Mouse (Mus musculus): ENCODE data around the gene Gm49711. TPM values are rescaled to one million over a fixed set of nuclear protein-coding genes. Genes with fewer than 3 reads are reported as not detected.

Gene Gm49711
- polyA plus RNA-seq, 1 experiment, result not detected

DNA sequence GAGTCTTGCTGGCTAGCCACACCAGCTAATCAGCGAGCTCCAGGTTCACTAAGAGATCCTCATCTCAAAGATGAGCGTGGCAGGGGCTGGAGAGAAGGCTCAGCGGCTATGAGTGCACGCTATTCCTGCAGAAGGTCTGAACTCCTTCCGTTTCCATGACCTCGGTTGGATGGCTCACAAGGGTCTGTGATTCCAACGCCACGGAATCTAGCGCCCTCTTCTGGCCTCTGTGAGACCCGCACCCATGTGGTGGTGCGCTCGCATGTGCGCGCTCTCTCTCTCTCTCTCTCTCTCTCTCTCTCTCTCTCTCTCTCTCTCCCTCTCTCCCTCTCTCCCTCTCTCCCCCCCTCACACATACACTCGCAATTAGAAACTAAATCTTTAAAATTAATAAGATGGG lies 78.2 kb downstream of the Gm49711 start:
- TF ChIP-seq POLR2A (IDR thresholded peaks at IDR 0.05; ENCODE audit: low read depth, low read length), result no peak
- TF ChIP-seq CTCF (IDR thresholded peaks at IDR 0.05; ENCODE audit: borderline replicate concordance, insufficient read depth, low read length), result no peak
- Histone ChIP-seq H3K4me3 (ENCODE audit: insufficient read depth, low read length) (no peak overlapping the region), H3K4me1 (ENCODE audit: control insufficient read depth, insufficient read depth, low read length) (no peaks in the 10 kb centered on the region), H3K27ac (ENCODE audit: insufficient read depth, low read length) (no peak overlapping the region)

GRCm38 (mm10) chr16:92139386-92140261 lies 81.5 kb downstream of the Gm49711 start:
- no peak for TF ChIP-seq POLR2A (IDR thresholded peaks at IDR 0.05; ENCODE audit: low read depth, low read length)
- no peak for TF ChIP-seq CTCF (IDR thresholded peaks at IDR 0.05; ENCODE audit: borderline replicate concordance, insufficient read depth, low read length)
- Histone ChIP-seq H3K27ac (ENCODE audit: insufficient read depth, low read length) (peak overlapping the region; percentile 17; the same call in 1 of the 2 replicates), H3K4me3 (ENCODE audit: insufficient read depth, low read length) (no peak overlapping the region), H3K4me1 (ENCODE audit: control insufficient read depth, insufficient read depth, low read length) (no peaks in the 10 kb centered on the region)

- Histone ChIP-seq H3K4me3 (ENCODE audit: insufficient read depth, low read length) (no peak overlapping the region), H3K4me1 (ENCODE audit: control insufficient read depth, insufficient read depth, low read length) (no peaks in the 10 kb centered on the region), H3K27ac (ENCODE audit: insufficient read depth, low read length) (no peak overlapping the region)
- TF ChIP-seq CTCF (IDR thresholded peaks at IDR 0.05; ENCODE audit: borderline replicate concordance, insufficient read depth, low read length) (no peak), POLR2A (IDR thresholded peaks at IDR 0.05; ENCODE audit: low read depth, low read length) (no peak)
Measured at GRCm38 (mm10) chr16:92140328-92140727, 82.2 kb downstream of the Gm49711 start.

GRCm38 (mm10) chr16:92141021-92141420 lies 82.9 kb downstream of the Gm49711 start:
- no peak for TF ChIP-seq POLR2A (IDR thresholded peaks at IDR 0.05; ENCODE audit: low read depth, low read length)
- TF ChIP-seq CTCF (IDR thresholded peaks at IDR 0.05; ENCODE audit: borderline replicate concordance, insufficient read depth, low read length), result no peak
- Histone ChIP-seq H3K4me1 (ENCODE audit: control insufficient read depth, insufficient read depth, low read length) (no peaks in the 10 kb centered on the region), H3K4me3 (ENCODE audit: insufficient read depth, low read length) (no peak overlapping the region), H3K27ac (ENCODE audit: insufficient read depth, low read length) (no peak overlapping the region)

- H3K4me1 ChIP-seq (ENCODE audit: control insufficient read depth, insufficient read depth, low read length), result no peaks in the 10 kb centered on the region
- no peak overlapping the region for H3K4me3 ChIP-seq (ENCODE audit: insufficient read depth, low read length)
- H3K27ac ChIP-seq (ENCODE audit: insufficient read depth, low read length), result no peak overlapping the region
- TF ChIP-seq POLR2A (IDR thresholded peaks at IDR 0.05; ENCODE audit: low read depth, low read length), result no peak
- no peak for TF ChIP-seq CTCF (IDR thresholded peaks at IDR 0.05; ENCODE audit: borderline replicate concordance, insufficient read depth, low read length)
Measured at GRCm38 (mm10) chr16:92142426-92143012, 84.4 kb downstream of the Gm49711 start.

DNA sequence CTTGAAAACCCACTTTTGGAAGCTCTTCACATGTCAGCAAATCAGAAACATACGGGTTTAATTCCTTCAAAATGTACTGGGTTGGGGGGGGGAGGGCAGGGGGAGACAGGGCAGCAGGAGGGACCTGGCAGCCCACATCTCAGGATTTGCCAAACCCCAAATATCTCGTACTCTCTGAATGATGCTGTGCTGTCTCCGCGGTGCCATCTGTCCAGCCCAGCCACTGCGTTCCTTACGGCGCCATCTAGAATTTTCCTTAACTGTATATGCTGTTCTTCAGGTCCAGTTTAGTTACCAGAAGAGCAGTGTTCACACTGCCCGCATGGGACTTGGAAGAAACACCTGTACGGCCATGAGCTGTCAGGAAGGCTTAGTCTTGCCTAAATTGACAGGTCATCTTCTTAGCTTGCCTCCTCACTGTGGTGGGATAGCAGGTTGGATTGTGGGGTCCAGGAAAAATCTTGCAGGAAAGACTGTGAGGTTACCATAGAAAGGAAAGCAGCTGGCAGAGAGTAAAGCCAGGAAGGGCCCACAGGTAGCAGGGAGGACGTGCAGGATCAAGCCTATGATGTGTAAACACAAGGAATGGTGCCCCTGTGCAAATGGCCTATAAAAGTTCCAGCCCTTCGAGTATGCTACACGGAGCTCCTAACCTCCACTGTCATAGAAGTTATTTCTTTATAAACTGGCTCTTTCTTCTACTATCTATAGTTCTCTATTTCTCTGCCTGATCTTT lies 89.7 kb downstream of the Gm49711 start:
- Histone ChIP-seq H3K4me3 (ENCODE audit: insufficient read depth, low read length) (no peak overlapping the region), H3K27ac (ENCODE audit: insufficient read depth, low read length) (no peak overlapping the region), H3K4me1 (ENCODE audit: control insufficient read depth, insufficient read depth, low read length) (no peaks in the 10 kb centered on the region)
- no peak for TF ChIP-seq POLR2A (IDR thresholded peaks at IDR 0.05; ENCODE audit: low read depth, low read length)
- TF ChIP-seq CTCF (IDR thresholded peaks at IDR 0.05; ENCODE audit: borderline replicate concordance, insufficient read depth, low read length), result no peak

DNA sequence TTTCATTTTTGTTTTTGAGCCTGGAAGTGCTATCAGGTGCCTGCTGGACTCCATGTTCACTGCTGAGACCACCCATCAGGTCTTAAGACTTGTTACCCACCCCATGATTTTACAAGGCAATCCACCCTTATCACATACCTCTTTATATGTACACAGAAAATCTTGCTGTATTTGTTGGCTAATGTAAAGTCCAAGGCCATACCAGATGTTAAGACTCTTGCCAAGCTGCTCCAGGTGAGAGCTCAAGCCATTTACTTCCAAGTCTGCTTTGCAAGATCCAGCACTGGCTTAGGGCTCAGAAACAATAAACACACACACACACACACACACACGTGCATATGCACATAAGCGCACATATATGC lies 90.2 kb downstream of the Gm49711 start:
- H3K4me1 ChIP-seq (ENCODE audit: control insufficient read depth, insufficient read depth, low read length), result no peaks in the 10 kb centered on the region
- TF ChIP-seq CTCF (IDR thresholded peaks at IDR 0.05; ENCODE audit: borderline replicate concordance, insufficient read depth, low read length) (no peak), POLR2A (IDR thresholded peaks at IDR 0.05; ENCODE audit: low read depth, low read length) (no peak)
- H3K4me3 ChIP-seq (ENCODE audit: insufficient read depth, low read length), result no peak overlapping the region
- no peak overlapping the region for H3K27ac ChIP-seq (ENCODE audit: insufficient read depth, low read length)

DNA sequence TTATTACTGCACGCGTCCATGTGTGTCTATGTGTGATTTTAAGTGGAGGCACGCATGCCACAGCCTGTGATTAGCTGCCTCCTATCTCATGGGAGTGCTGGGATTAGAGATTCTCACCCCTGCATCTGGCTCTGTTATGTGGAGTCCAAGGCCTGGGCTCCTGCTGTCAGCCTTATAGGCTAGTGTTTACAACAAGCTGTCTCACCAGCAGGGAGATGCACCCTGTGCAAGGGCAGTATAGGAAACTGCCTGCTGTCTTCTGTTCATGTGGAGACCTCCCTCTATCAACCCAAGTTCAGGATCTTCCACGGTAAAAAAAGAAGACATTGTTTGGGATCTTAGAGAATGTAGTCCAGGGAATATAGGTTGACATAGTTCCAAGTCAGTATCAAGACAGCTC lies 92.9 kb downstream of the Gm49711 start:
- no peak for TF ChIP-seq POLR2A (IDR thresholded peaks at IDR 0.05; ENCODE audit: low read depth, low read length)
- no peak for TF ChIP-seq CTCF (IDR thresholded peaks at IDR 0.05; ENCODE audit: borderline replicate concordance, insufficient read depth, low read length)

DNA sequence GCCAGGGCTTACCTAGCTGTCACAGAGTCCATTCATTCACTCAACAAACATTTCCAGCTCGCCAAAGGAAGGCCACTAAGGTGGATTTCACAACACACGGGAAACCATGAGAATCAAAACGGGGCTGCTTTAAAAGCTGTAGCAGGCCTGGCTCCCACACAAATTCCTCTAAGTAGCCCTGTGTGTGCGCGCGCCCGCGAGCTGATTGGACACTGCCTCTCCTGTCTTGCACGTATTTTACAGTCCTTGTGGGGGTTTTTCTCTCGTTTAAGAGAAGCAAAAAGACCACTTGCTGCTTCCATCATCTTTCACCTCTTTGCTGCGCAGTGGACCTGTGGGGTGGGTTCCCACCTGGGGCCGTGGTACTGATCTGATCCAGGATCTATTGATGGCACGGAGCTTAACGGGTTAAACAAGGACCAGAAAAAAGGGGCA lies 99.9 kb downstream of the Gm49711 start:
- Histone ChIP-seq H3K27ac (ENCODE audit: insufficient read depth, low read length) (no peak overlapping the region), H3K4me1 (ENCODE audit: control insufficient read depth, insufficient read depth, low read length) (peaks cover 5% of the 10 kb centered on the region; the same call in 1 of the 2 replicates), H3K4me3 (ENCODE audit: insufficient read depth, low read length) (peak overlapping the region; percentile 31)
- TF ChIP-seq POLR2A (IDR thresholded peaks at IDR 0.05; ENCODE audit: low read depth, low read length) (no peak), CTCF (IDR thresholded peaks at IDR 0.05; ENCODE audit: borderline replicate concordance, insufficient read depth, low read length) (no peak)

More for the DNA sequence above, 92.9 kb downstream of the Gm49711 start:
- Histone ChIP-seq H3K4me3 (ENCODE audit: insufficient read depth, low read length) (no peak overlapping the region), H3K27ac (ENCODE audit: insufficient read depth, low read length) (no peak overlapping the region), H3K4me1 (ENCODE audit: control insufficient read depth, insufficient read depth, low read length) (no peaks in the 10 kb centered on the region)

Measured in embryonic fibroblast, embryonic 13.5 days (primary cell).